Mouse (Mus musculus) heart, embryonic 11.5 days (tissue): ENCODE measurements around the gene Armh1. TPM values are rescaled to one million over a fixed set of nuclear protein-coding genes. Genes with fewer than 3 reads are reported as not detected.

Experiments used
- ATAC-seq: fragments of 200-750 bp; cut with Nextera tagmentation; replicated peaks from 2 replicates; pipeline ENCODE4 v1.8.0; 2017; ENCODE audit warnings: moderate library complexity; ENCODE audit not compliant: insufficient number of reproducible peaks, low FRiP score, low TSS enrichment
- H3K27ac ChIP-seq: fragments of 300-500 bp; sonication (generic); 2 replicates; pipeline ENCODE4 v1.5.1; 2014; ENCODE audit warnings: mild to moderate bottlenecking, low read depth, low read length
- H3K27me3 ChIP-seq: fragments of 300-500 bp; sonication (generic); 2 replicates; pipeline ENCODE4 v1.6.1; 2014; ENCODE audit warnings: mild to moderate bottlenecking, low read length, mixed read lengths; ENCODE audit not compliant: control insufficient read depth, insufficient read depth
- H3K36me3 ChIP-seq: fragments of 300-500 bp; sonication (generic); 2 replicates; pipeline ENCODE4 v1.6.1; 2014; ENCODE audit warnings: mild to moderate bottlenecking, low read length, moderate library complexity, mixed read lengths; ENCODE audit not compliant: control insufficient read depth, insufficient read depth
- H3K4me1 ChIP-seq: fragments of 300-500 bp; sonication (generic); 2 replicates; pipeline ENCODE4 v1.6.1; 2014; ENCODE audit warnings: low read length; ENCODE audit not compliant: control insufficient read depth, insufficient read depth
- H3K4me2 ChIP-seq: fragments of 300-500 bp; sonication (generic); 2 replicates; pipeline ENCODE4 v1.6.1; 2014; ENCODE audit warnings: mild to moderate bottlenecking, moderate library complexity
- H3K4me3 ChIP-seq: fragments of 300-500 bp; sonication (generic); 2 replicates; pipeline ENCODE4 v1.5.1; 2014; ENCODE audit warnings: low read depth, low read length
- H3K9ac ChIP-seq: fragments of 300-500 bp; sonication (generic); 2 replicates; pipeline ENCODE4 v1.6.1; 2014; ENCODE audit warnings: mild to moderate bottlenecking, low read depth, low read length, moderate library complexity
- H3K9me3 ChIP-seq: fragments of 300-500 bp; sonication (generic); replicated peaks from 2 replicates; pipeline ENCODE4 v1.6.1; 2016; ENCODE audit warnings: low read length; ENCODE audit not compliant: control insufficient read depth
- whole genome bisulfite sequencing: fragments of 180-500 bp; shearing (Covaris S2); extraction: QIAGEN DNeasy Blood & Tissue Kit; methylation state at CpG from one replicate; pipeline ENCODE4 v1.1.7; 2014; ENCODE audit not compliant: insufficient replicate concordance; 5-methylcytosine and 5-hydroxymethylcytosine counted together
- polyA plus RNA-seq: library from polyadenylated mRNA; unstranded; fragments of >200 nt; fragmentation: Nextera tagmentation; extraction: Ambion mirVana; gene quantifications from 2 replicates; pipeline ENCODE4 v1.2.1, GENCODE M21; 2014

The Armh1 gene
- polyA plus RNA-seq, 1 experiment from 2014 or later, result 0.14 TPM

GRCm38 (mm10) chr4:117223001-117223400 lies 28.9 kb downstream of the Armh1 start:
- WGBS, result 58% methylated on average over 5 of the region's 5 CpGs
- Histone ChIP-seq H3K4me1 (peaks cover 2% of the 10 kb centered on the region; the same call in 1 of the 2 replicates), H3K9me3 (no peaks in the 10 kb centered on the region), H3K27ac (no peak overlapping the region), H3K4me3 (no peak overlapping the region), H3K9ac (no peak overlapping the region), H3K27me3 (no peaks in the 10 kb centered on the region), H3K36me3 (no peaks in the 10 kb centered on the region), H3K4me2 (no peak overlapping the region)
- ATAC-seq, result no peak

- Histone ChIP-seq H3K4me3 (no peak overlapping the region), H3K27me3 (no peaks in the 10 kb centered on the region), H3K9me3 (no peaks in the 10 kb centered on the region), H3K36me3 (no peaks in the 10 kb centered on the region), H3K4me1 (peaks cover 2% of the 10 kb centered on the region; the same call in 1 of the 2 replicates), H3K27ac (no peak overlapping the region), H3K4me2 (no peak overlapping the region), H3K9ac (no peak overlapping the region)
- 89% methylated on average over 9 of the region's 9 CpGs for WGBS
- ATAC-seq, result no peak
Measured at GRCm38 (mm10) chr4:117221836-117222235, 30.1 kb downstream of the Armh1 start.

- H3K4me2 ChIP-seq, result no peak overlapping the region
- WGBS, result 68% methylated on average over 9 of the region's 9 CpGs
- H3K27ac ChIP-seq, result no peak overlapping the region
- no peak overlapping the region for H3K9ac ChIP-seq
- ATAC-seq, result no peak
- no peaks in the 10 kb centered on the region for H3K27me3 ChIP-seq
- H3K9me3 ChIP-seq, result no peaks in the 10 kb centered on the region
- H3K4me1 ChIP-seq, result peaks cover 2% of the 10 kb centered on the region; the same call in 1 of the 2 replicates
- H3K36me3 ChIP-seq, result no peaks in the 10 kb centered on the region
- no peak overlapping the region for H3K4me3 ChIP-seq
Measured at GRCm38 (mm10) chr4:117220741-117221515, 31.0 kb downstream of the Armh1 start.

GRCm38 (mm10) chr4:117218517-117219219 lies 33.3 kb downstream of the Armh1 start:
- Histone ChIP-seq H3K27ac (no peak overlapping the region), H3K4me1 (peaks cover 2% of the 10 kb centered on the region; the same call in 1 of the 2 replicates), H3K4me3 (no peak overlapping the region), H3K9ac (no peak overlapping the region), H3K9me3 (no peaks in the 10 kb centered on the region), H3K27me3 (no peaks in the 10 kb centered on the region), H3K36me3 (no peaks in the 10 kb centered on the region), H3K4me2 (no peak overlapping the region)
- WGBS, result 36% methylated on average over 10 of the region's 10 CpGs
- no peak for ATAC-seq

GRCm38 (mm10) chr4:117217029-117217428 lies 34.9 kb downstream of the Armh1 start:
- Histone ChIP-seq H3K4me1 (peaks cover 2% of the 10 kb centered on the region; the same call in 1 of the 2 replicates), H3K9ac (no peak overlapping the region), H3K36me3 (no peaks in the 10 kb centered on the region), H3K27ac (no peak overlapping the region), H3K4me3 (no peak overlapping the region), H3K4me2 (no peak overlapping the region), H3K9me3 (no peaks in the 10 kb centered on the region), H3K27me3 (no peaks in the 10 kb centered on the region)
- ATAC-seq, result no peak
- WGBS, result 70% methylated on average over 5 of the region's 5 CpGs

GRCm38 (mm10) chr4:117214250-117214649 lies 37.7 kb downstream of the Armh1 start:
- Histone ChIP-seq H3K36me3 (no peaks in the 10 kb centered on the region), H3K9ac (no peak overlapping the region), H3K4me2 (no peak overlapping the region), H3K4me3 (no peak overlapping the region), H3K4me1 (peaks cover 2% of the 10 kb centered on the region; the same call in 1 of the 2 replicates), H3K9me3 (no peaks in the 10 kb centered on the region), H3K27ac (no peak overlapping the region), H3K27me3 (no peaks in the 10 kb centered on the region)
- no peak for ATAC-seq
- 83% methylated on average over 6 of the region's 6 CpGs for WGBS

- Histone ChIP-seq H3K27me3 (no peaks in the 10 kb centered on the region), H3K4me3 (no peak overlapping the region), H3K27ac (no peak overlapping the region), H3K4me1 (no peaks in the 10 kb centered on the region), H3K9me3 (no peaks in the 10 kb centered on the region), H3K4me2 (no peak overlapping the region), H3K9ac (no peak overlapping the region; the same call in 1 of the 2 replicates), H3K36me3 (no peaks in the 10 kb centered on the region)
- ATAC-seq, result no peak
- WGBS, result 5% methylated on average over 20 of the region's 20 CpGs
Measured at GRCm38 (mm10) chr4:117210147-117211074, 41.5 kb downstream of the Armh1 start.

GRCm38 (mm10) chr4:117209592-117209991 lies 42.3 kb downstream of the Armh1 start:
- H3K36me3 ChIP-seq, result no peaks in the 10 kb centered on the region
- no peaks in the 10 kb centered on the region for H3K9me3 ChIP-seq
- H3K4me2 ChIP-seq, result no peak overlapping the region
- 83% methylated on average over 6 of the region's 6 CpGs for WGBS
- no peak overlapping the region for H3K27ac ChIP-seq
- H3K4me3 ChIP-seq, result no peak overlapping the region
- H3K4me1 ChIP-seq, result no peaks in the 10 kb centered on the region
- no peaks in the 10 kb centered on the region for H3K27me3 ChIP-seq
- ATAC-seq, result no peak
- H3K9ac ChIP-seq, result no peak overlapping the region
